Mouse (Mus musculus) kidney, adult 9 months (tissue): ENCODE data around the gene Pkd1l3.

Experiments used
- DNase-seq: peaks from one replicate; pipeline ENCODE4 v3.0.0; 2022

Pkd1l3 gene

DNA sequence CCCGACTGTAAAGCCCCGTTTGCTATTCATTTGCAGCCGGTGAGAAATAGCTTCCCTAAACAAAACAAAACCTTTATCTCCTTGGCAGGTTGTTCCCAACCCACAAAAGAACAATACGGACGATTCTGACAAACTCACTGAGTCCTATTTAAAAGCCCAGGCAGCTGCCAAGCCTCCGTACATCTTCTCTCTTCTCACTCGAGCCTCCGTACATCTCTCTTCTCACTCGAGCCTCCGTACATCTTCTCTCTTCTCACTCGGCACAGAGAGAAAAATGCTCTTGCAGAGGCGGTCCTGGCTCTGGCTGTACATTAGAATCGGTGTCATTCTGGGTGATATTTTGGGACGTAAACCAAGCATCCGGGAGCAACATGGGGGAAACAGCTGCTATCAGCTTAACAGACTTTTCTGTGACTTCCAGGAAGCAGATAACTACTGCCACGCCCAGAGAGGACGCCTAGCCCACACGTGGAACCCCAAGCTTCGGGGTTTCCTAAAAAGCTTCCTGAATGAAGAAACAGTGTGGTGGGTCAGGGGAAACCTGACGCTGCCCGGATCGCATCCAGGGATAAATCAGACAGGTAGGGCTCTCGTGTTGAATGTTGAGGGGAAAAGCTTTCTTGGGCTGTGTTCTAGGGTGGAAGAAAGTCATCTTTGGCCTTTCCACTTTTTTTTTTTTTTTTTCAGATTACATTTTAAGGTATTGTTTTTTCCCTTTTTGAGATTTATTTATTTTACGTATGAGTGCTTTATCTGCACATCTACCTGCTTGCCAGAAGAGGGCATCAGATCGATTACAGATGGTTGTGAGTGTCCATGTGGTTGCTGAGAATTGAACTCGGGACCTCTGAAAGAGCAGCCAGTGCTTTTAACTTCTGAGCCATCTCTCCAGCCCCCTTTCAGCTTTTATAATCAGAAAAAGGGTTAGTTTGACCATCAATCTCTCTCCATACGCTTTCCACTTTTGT is at the start of gene Pkd1l3:
Gene Pkd1l3 (plus strand): TSS at position 275 of the 968 bp plus-strand sequence.
- no peak for DNase-seq

DNA sequence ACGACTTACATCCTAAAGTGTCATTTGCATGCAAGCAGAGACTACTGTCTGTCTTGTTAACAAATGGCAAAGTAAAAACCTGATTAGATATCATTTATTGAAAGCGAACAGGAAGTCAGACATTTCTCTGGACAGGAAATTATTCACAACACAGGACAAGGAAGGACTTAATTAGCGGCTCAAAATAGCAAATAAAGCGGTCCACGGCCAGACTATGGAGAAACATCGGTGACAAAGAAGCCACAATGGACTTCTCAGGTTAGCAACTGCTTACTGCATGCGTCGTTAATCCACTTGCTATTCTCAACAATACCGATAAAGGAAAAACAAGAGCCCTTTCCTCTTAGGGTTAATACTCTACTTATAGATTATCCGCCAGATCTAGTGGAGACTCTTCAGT is 49.6 kb upstream of the Pkd1l3 start:
- DNase-seq, result no peak

DNA sequence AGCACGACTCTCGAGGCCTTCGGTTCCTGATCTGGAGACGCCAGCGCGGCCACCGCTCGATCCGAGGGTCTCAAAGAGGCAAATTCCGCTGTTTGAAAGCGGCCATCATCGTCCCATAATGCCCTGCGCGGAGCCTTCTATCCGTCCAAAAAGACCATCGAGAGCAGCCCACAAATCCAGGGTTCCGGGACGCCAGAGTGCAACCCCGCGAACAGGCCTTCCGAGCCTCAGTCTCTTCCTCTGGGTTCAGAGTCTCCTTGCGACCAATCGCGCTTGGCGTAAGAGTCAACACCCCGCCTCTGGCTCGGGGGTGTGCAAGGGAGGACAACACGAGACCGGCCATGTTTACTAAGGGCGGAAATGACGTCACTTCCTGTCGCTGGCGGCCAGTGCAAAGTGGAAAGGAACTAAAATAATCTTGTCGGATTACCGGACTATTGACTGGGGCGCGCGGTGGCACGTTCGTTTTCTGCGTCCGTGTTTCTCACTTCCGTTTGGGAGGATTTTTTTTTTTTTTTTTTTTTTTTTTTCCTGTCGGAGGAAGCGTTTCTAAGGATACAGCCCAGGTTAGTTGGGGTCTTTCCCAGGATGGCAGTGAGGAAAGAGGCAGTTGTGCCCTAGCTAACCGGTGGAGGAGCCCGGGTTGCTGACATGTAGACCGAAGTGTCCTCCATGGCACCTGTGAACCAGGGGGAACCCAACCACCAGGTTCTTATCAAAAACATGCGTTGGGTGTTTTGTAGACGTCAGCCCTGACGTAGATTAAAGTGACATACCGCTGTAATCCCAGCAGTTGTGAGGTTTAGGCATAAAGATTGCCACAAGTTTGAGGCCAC is 48.6 kb upstream of the Pkd1l3 start, which contains the start of the genes Dhx38 and Txnl4b:
Gene Dhx38 (minus strand): TSS at position 364 of the 836 bp plus-strand sequence.
Gene Txnl4b (plus strand): TSS at position 395 of the 836 bp plus-strand sequence.
- peak; percentile 100 for DNase-seq

DNA sequence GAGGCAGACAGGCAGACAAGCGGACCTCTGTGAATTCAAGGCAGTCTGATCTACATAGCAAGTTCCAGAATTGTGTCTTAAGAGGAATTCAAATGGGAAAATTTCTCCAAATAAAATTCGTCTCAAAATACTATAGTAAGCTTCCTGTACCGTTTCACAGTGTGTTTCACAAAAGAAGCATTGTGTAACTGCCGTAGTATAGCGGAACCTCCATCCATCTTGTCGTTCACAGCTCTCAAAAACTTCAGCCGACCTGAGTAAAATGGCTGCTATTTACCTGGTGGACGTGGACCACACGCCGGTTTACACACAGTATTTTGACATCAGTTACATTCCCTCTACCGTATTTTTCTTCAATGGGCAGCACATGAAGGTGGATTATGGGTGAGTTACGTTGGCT is 43.2 kb upstream of the Pkd1l3 start:
- DNase-seq, result no peak

DNA sequence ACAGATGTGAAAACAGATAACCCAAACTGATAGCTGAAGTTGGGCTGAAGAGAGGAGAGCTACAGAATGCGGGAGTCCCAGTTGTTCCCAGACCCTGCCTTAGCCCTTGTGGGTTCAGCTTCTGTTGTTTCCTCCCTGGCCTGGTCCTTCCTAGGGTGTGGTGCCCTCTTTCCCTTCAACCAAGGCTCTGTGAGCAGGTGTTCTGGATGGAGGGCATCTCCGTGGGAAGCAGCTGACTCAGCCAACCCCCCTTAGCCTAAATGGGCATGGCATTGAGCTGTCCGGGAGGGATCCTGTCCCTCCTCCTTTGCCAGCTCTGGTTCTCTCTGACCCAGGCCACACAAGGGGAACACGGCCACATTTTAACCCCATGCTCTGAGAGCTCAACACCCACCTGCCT is 38.0 kb upstream of the Pkd1l3 start:
- DNase-seq, result no peak

DNA sequence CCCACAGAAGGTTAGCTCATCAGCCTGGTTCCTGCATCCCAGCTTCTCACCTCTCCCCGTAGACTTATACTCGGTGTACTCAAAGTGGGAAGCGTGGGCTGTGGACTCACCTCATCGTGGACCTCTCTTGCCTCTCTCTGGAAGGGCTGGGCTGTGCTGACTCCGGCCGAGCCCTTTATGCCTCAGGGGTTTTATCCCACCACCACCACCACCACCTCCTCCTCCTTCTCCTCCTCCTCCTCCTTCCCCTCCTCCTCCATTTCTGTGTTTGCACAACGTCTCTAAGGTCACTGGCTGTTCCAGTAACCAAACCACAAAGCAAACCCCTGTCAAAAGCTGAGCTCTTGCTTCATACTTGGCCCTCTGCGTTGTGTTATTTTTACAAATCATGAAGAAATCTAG is 35.4 kb upstream of the Pkd1l3 start, which contains the start of gene Hp:
Gene Hp (minus strand): TSS at position 273 of the 402 bp plus-strand sequence.
- no peak for DNase-seq

DNA sequence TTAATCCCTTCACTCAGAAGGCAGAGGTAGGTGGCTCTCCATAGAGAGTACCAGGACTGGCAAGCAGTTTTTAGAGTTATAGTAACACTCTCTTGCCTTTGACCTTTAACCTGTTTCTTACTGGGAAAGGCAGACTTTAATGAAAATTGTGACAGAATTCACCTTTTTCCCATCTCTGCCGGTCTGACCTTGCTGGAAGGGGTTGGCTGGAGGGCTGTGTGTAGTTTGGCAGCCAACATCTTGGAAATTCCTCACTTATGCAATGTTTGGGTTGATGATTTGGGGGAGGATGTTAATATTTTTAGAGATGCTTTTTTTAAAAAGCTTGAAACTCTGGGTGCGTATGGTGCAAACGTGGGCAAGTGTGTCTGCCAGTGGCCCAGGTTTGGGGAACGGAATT is 30.0 kb upstream of the Pkd1l3 start:
- no peak for DNase-seq

DNA sequence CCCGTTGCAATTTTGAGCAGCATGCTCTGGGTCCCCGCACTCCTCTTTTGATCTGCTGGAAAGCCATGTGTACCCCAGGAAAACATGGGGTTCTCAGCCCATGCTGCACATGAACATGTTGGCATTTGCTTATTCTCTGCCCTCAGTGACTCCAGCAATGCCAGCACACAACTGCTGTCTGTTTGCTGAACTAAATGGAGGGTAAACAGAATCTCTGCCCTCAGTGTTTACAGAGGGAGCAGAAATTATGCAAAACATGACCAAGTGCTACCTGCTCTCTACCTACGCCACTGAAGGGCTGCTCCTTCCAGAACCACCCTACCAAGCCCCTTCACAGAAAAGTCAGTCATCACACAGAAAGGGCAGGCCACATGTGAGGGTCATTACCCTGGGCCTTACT is 29.5 kb upstream of the Pkd1l3 start:
- DNase-seq, result no peak

DNA sequence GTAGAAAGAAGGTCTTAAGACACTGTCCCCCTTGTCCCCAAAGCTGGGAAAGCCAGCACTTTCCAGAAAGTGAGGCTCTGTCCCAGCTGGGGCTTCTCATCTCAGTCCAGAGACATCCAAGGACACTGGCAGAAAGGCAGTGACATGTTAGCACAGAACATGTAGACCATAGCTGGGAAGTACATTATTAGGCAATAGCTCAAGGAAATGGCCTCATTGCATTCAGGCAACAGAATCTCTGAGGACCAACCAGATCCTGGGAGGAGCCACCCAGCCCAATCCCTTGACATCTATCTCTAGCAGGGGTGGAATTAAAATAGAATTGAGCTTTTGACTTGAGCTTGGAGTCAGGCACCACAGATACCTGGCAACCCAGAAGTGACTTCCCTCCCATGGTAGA is 28.7 kb upstream of the Pkd1l3 start:
- no peak for DNase-seq

DNA sequence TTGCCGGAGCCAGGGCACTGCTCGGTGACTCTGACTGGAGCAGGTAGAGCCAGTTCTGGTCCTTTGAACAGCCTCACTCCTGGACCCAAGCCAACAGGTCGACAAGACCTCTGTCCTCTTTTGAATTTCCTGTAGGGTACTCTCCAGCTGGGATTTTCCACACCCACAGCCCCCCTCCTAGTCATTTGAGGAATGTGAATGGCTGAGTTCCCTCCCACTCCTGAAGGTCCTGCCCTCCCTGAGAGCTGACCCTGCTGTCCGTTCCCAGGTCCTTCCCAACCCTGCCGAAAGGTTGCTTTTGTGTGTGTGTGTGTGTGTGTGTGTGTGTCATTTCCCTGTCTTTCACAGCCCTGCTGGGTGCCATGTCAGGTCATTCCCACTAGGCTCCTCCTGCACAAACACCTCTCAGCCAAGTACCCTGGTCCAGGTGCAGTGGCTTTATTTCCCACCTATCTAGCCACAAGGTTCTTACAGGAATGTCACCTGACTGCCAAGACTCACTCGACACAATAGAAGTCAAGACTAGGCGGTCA is 27.3 kb upstream of the Pkd1l3 start:
- DNase-seq, result peak; percentile 62

DNA sequence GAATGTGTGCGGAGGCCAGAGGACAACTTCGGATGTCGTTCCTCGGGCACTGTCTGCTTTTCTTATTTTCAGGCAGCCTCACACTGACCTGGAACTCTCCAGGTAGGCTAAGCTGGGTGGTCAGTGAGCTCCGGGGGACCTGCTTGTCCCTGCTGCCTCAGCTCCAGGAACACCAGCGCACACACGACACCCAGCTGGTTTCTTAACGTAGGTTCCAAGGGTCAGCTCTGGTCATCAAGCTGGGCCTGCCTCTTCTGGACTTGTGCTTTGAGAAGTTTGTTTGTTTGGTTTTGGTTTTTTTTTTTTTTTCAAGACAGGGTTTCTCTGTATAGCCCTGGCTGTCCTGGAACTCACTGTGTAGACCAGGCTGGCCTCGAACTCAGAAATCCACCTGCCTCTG is 23.4 kb upstream of the Pkd1l3 start:
- no peak for DNase-seq

DNA sequence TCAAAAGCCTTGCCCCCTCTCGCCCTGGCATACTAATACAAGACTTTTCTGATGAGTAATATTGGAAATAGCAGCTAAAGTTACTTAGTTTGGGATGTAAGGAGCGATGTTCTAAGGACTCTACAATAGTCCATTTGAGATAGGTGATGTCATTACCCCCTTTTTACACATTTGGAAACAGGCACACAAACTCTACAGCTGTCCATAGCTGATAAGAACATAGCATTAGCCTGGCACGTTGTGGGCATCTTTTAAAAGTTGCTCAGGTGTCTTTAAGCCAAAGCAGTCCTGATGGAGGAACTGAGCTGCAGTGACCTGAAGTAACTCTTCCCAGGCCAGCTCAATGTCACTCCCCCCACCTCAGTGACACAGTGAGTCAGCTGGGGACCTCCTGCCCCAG is 22.9 kb upstream of the Pkd1l3 start:
- no peak for DNase-seq

DNA sequence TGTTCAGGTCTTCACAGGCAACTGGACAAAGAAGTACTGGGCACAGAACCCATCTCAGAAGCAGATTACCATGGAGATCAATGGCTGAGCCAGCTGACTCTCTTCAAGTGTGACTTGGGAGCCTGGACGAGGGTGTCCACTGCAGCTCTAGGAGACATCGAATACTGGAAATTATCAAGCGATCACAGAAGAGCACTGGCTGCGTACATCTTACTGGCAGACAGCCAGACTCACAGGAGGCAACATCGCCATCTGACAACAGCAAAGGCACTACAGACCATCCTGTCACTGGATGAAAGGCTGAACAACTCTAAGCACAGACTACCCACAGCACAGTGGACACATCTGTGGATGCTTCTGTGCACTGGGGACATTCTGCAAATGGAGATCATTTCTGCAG is 22.2 kb upstream of the Pkd1l3 start:
- DNase-seq, result no peak

DNA sequence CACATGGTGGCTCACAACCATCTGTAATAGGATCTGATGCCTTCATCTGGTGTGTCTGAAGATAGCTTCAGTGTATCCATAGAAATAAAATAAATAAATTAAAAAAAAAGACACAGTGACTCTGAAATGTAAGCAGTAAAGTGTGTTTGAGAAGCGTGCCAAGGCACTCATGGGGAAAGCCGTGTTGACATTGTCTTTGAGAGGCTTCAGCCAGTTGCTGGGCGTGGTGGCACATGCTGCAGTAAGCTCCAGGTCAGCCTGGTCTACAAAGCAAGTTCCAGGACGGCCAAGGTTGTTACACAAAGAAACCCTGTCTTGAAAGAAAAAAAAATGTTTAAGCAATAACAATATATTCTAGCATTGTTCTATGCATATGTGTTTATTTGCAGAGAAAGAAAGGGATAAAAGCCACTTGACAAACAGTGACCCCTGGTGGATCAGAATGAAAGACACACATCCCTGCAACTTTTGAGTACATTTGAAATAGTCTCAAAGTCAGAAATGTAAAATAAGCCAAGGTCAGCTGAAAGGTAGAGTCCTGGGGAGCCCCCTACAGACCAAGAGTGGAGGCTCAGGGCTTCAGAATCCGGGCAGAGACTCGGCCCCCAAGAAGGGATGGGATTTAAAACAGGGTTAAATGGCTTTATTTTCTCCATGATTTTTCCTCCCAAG is 21.1 kb upstream of the Pkd1l3 start:
- DNase-seq, result peak; percentile 31

DNA sequence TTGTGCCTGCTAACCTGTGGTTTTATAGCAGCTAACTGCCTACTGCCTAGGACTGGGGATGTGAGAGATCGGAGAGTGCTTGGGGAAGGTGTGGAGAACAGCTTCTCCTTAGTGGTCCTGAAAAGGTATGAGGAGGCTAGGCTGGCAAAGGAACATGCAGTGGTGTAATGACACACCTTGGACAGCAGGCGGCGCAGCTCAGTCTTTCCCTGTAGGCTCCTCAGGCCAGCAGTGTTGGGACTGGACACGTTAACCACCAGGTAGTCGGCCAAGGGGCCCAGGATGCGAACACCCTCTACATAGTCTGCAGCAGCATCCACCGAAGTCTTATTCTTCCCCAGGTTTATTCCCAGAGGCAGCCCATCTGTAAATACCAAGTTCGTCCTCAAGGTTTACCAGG is 18.5 kb upstream of the Pkd1l3 start:
- peak; percentile 41 for DNase-seq

DNA sequence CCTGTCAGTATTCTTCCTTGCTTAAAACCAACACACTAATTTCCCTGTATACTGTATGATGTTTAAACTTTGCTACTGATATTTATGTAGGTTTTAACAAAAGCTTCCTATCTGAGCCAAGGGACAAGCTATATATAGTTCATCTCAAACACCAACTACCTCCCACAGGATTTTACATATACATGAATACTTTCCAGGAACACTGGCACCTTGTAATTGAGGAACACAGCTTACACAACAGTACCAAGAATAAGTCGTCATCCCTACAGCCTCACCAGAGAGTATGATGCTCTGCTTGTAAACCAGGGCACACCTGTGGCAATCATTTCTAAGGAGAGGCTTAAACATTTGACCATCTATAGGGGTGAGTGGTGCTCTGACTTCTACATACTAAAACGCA is 7.6 kb upstream of the Pkd1l3 start:
- DNase-seq, result no peak

DNA sequence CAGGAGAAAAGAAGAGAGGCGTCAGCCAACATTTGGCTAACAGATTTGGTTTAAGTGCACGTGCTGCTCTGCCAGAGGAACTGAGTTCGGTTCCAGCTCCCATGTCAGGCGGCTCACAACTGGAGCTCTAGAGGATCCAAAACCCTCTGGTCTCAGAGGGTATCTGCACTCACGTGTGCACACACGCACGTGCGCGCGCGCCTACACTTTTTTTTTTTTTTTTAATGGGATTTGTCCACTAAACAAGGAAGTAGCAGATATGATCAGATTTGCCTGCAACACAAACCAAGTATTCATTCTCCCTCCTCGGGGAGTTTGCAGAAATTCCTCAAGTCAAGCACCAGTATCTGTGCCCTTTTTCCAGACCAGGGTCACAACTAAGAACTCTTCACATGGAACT is 6.7 kb upstream of the Pkd1l3 start:
- DNase-seq, result peak; percentile 11

DNA sequence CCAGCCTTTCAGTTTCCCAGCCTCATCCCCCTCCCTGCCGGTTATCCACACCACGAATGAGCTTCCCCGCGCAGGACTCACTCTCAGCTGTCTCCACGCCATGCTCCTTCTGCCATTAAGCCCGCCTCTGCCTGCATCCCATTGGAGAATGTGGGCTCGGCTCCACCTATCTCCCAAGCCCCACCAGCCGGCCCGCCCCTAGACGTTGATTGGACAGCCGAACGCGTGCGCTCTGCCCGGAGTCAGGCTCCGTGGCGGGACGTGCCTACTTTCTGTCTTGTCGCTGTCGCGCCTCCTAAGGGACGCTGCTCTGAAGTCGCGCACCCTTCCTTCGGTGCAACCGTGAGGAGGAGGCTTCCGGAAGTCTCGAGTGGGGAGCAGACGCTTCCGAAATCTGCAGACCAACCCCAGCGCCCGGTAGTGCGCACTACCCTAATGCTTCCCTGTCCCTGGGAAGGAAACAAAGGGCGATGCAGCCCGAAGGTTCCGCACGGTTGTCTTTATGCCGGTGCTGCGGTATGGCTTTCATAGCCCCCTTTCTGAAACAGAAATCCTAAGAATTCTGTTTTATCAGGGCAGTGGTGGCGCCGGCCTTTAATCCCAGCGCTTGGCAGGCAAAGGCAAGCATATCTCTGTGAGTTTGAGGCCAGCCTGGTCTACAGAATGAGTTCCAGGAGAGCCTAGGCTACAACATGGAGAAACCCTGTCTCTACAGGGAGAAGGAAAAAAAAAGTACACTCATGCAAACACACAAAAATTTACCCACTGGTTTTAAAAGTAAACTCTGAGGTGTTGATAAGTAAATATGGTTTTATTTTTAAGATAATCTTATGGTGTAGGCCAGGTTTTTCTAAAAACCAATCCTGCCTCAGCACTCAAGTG is 5.8 kb upstream of the Pkd1l3 start, which contains the start of gene Dhodh:
Gene Dhodh (minus strand): TSS at position 403 of the 882 bp plus-strand sequence.
- DNase-seq, result peak; percentile 96

DNA sequence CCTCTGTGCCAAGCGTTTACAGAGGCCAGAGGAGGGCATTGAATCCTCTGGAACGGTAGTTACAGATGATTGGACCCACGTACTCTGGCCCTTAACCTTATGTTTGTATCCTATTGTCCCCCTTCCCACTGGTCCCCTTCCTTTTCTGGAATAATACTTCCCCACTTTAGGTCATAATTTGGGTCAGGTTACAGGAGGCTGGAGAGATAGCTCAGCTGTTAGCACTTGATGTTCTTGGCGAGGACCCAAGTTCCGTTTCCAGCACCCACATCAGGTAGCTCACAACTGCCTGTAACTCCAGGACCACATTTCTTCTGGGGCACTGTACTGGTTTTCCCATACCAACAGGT is 5.2 kb upstream of the Pkd1l3 start:
- peak; percentile 38 for DNase-seq

DNA sequence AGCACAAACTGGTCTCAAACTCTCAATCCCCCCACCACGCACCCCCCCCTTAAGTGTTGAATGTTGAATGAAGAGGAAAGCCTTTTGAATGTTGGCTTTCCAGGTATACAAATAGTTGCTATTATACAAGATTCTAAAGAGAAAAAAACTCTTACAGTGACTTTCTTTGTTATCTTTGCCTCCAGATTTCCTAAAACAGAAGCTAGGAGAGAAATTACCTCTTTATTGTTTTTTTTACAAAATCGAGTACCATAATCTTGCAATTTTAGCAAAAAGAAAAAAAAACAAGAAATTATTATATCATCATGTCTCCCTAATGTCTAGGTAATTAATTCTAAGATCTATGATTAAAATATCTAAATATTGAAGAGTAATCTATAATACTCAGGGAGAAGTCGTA is 1.3 kb downstream of the Pkd1l3 start:
- no peak for DNase-seq

DNA sequence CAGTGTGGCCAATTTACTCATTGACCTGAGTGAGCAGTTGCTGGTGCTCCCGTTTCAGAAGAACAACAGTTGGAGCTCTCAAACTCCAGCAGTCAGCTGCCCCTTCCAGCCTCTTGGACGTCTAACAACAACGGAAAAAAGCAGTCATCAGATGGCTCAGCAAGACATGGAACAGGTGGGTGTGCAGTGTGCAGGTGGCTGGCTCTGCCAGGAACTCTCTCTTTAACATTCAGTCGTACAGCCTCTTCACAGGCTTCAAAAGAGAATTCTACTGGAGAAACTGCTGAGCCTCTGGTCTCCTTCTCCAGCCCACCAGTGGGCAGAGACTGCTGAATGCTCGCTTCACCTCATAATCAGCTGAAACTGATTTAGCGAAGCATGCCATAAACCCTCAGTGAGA is 14.3 kb downstream of the Pkd1l3 start:
- DNase-seq, result no peak

DNA sequence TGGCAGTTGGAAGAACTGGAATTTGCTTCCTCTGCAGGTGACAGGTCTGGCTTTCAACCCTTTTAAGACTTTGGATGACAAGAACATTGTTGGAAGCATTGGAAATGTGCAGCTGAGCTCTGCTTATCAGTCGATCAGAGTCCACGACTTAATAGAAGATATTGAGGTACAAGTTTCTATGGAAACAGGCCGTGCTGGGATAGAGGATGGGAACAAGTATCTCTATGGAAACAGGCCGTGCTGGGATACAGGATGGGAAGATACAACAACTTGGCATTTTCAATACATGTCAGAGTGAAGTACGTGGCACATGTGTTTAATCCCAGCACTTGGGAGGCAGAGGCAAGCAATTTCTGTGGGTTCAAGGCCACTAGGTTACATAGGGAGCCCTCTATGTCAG is 18.2 kb downstream of the Pkd1l3 start:
- no peak for DNase-seq
